ENCODE assay signal across 8 mouse cellular contexts in genomic region chr10:59894251-59895160, GRCm38 (mm10). TPM values are rescaled to one million over a fixed set of nuclear protein-coding genes. Genes with fewer than 3 reads are reported as not detected.
A peak's percentile ranks its signal among the peaks of the same experiment; 100 is the strongest.
DNase-seq lines count a peak whose midpoint lies in the region; ATAC-seq and TF ChIP-seq lines count a peak whose summit lies in the region.

No protein-coding gene starts in this region.

- peaks cover 77 to 86% of the 10 kb centered on the region in 2 experiments for H3K36me3 ChIP-seq in CH12.LX (replicated peaks in 1 of 2; ENCODE audit: control insufficient read depth in 1 of 2, insufficient read depth in 1 of 2, low read length in 1 of 2)
- peaks cover 79% of the 10 kb centered on the region for H3K36me3 ChIP-seq in embryonic facial prominence, embryonic 13.5 days
- peaks cover 57% of the 10 kb centered on the region for H3K36me3 ChIP-seq in heart, embryonic 15.5 days

- TF ChIP-seq CTCF in CH12.LX (conservative IDR thresholded peaks at IDR 0.05 in 1 of 2, IDR thresholded peaks at IDR 0.05 in 1 of 2; ENCODE audit: low read depth in 2 of 2, low read length in 2 of 2): peak; percentile 52 to 96; a peak in 3 of 4 replicates

- H3K4me1 ChIP-seq in CH12.LX (ENCODE audit: control insufficient read depth in 1 of 2, insufficient read depth in 2 of 2): peaks cover 37 to 54% of the 10 kb centered on the region in 2 experiments
- peaks cover 42% of the 10 kb centered on the region for H3K4me1 ChIP-seq in embryonic facial prominence, embryonic 13.5 days
- H3K4me1 ChIP-seq in heart, embryonic 15.5 days (replicated peaks): peaks cover 36% of the 10 kb centered on the region

- no peak for ATAC-seq in embryonic facial prominence, embryonic 13.5 days (ENCODE audit: insufficient number of reproducible peaks, insufficient read depth, low FRiP score, low TSS enrichment, low read depth)
- no peak for ATAC-seq in heart, embryonic 15.5 days (replicated peaks; ENCODE audit: insufficient number of reproducible peaks, insufficient read depth, low FRiP score, low read depth)

- TF ChIP-seq RAD21 in CH12.LX (IDR thresholded peaks at IDR 0.05; ENCODE audit: low read depth, low read length): peak; percentile 93

- H3K4me2 ChIP-seq in CH12.LX (ENCODE audit: insufficient read depth, low read depth, poor library complexity, severe bottlenecking): no peak overlapping the region
- H3K4me2 ChIP-seq in embryonic facial prominence, embryonic 13.5 days: no peak overlapping the region
- H3K4me2 ChIP-seq in heart, embryonic 15.5 days: no peak overlapping the region

- dilution Hi-C loops in CH12.LX (cut with MboI; ENCODE audit: extremely low pct_ligation_motif_present, extremely low pct_unique_long_range_greater_than_20kb, low sequenced_read_pairs): no loop called here

- no peak overlapping the region for H3K4me3 ChIP-seq in CH12.LX (replicated peaks in 1 of 3; ENCODE audit: low read depth in 2 of 3, low read length in 2 of 3, poor library complexity in 1 of 3)
- H3K4me3 ChIP-seq in embryonic facial prominence, embryonic 13.5 days: no peak overlapping the region
- H3K4me3 ChIP-seq in heart, embryonic 15.5 days: no peak overlapping the region

- no peak for TF ChIP-seq POLR2A in CH12.LX (IDR thresholded peaks at IDR 0.05; ENCODE audit: low read depth, low read length)

- H3K9ac ChIP-seq in CH12.LX (ENCODE audit: insufficient read depth, low read depth): no peak overlapping the region
- peak overlapping the region; percentile 21; the same call in 1 of the 2 replicates for H3K9ac ChIP-seq in embryonic facial prominence, embryonic 13.5 days
- H3K9ac ChIP-seq in heart, embryonic 15.5 days: no peak overlapping the region

- H3K79me2 ChIP-seq in CH12.LX (replicated peaks; ENCODE audit: control insufficient read depth, extremely low read depth, insufficient read depth, poor library complexity, severe bottlenecking): no peaks in the 10 kb centered on the region

- no peak for TF ChIP-seq EP300 in CH12.LX (IDR thresholded peaks at IDR 0.05; ENCODE audit: low read length)

- peak overlapping the region; percentile 29; the same call in 1 of the 2 replicates for H3K27ac ChIP-seq in CH12.LX (ENCODE audit: insufficient read depth, low read depth)
- H3K27ac ChIP-seq in embryonic facial prominence, embryonic 13.5 days: peak overlapping the region; percentile 22; the same call in 1 of the 2 replicates
- 0 out of 2 replicates have a peak overlapping the region, but pooled peaks have one; percentile 10 for H3K27ac ChIP-seq in heart, embryonic 15.5 days

- H3K9me3 ChIP-seq in CH12.LX (replicated peaks; ENCODE audit: low read length): no peaks in the 10 kb centered on the region
- H3K9me3 ChIP-seq in embryonic facial prominence, embryonic 13.5 days: no peaks in the 10 kb centered on the region
- H3K9me3 ChIP-seq in heart, embryonic 15.5 days (replicated peaks): no peaks in the 10 kb centered on the region

- no peaks in the 10 kb centered on the region for H3K27me3 ChIP-seq in CH12.LX (replicated peaks)
- H3K27me3 ChIP-seq in embryonic facial prominence, embryonic 13.5 days: no peaks in the 10 kb centered on the region
- H3K27me3 ChIP-seq in heart, embryonic 15.5 days: no peaks in the 10 kb centered on the region

- DNase-seq in CH12.LX (ENCODE audit: extremely low read depth): peak; percentile 81
- peak; percentile 94 for DNase-seq in adrenal gland, postnatal 10 days
- peak; percentile 65 to 89 for DNase-seq in layer of hippocampus, postnatal 25 days (ENCODE audit: extremely low spot score in 1 of 2, low spot score in 1 of 2)
- DNase-seq in lung, postnatal 36 days: peak; percentile 93
- DNase-seq in right cerebral cortex, adult 18-20 months: peak; percentile 84
- peak; percentile 72 for DNase-seq in urinary bladder, adult 2 months (ENCODE audit: low spot score)

- 79% methylated on average over 25 of the region's 25 CpGs for WGBS in embryonic facial prominence, embryonic 13.5 days
- 82% methylated on average over 25 of the region's 25 CpGs for WGBS in heart, embryonic 15.5 days

- in situ Hi-C loops in CH12.LX (cut with MboI; ENCODE audit: low pct_ligation_motif_present, low pct_unique_long_range_greater_than_20kb, low sequenced_read_pairs): loop anchor here (5.0 to 10.0 kb wide), 4 partner anchors 58 to 340 kb away; partner anchors contain the start of gene Ddit4

TF ChIP-seq in CH12.LX, 34 proteins besides CTCF, POLR2A, EP300 and RAD21:
- TF ChIP-seq MAFK (IDR thresholded peaks at IDR 0.05; ENCODE audit: insufficient replicate concordance, low read length) (no peak), BHLHE40 (IDR thresholded peaks at IDR 0.05; ENCODE audit: low read depth, low read length) (no peak), ETS1 (conservative IDR thresholded peaks at IDR 0.05; ENCODE audit: low read depth, low read length) (no peak), CHD2 (IDR thresholded peaks at IDR 0.05; ENCODE audit: low read length) (no peak), USF2 (conservative IDR thresholded peaks at IDR 0.05; ENCODE audit: low read depth, low read length) (no peak), MEF2A (IDR thresholded peaks at IDR 0.05; ENCODE audit: borderline replicate concordance, low read depth, low read length) (peak; percentile 65; the same call in 1 of the 2 replicates), SMC3 (IDR thresholded peaks at IDR 0.05; ENCODE audit: low read depth, low read length) (peak; percentile 99), ZC3H11A (IDR thresholded peaks at IDR 0.05; ENCODE audit: low read depth, low read length) (peak; percentile 92), ELF1 (IDR thresholded peaks at IDR 0.05; ENCODE audit: low read depth, low read length) (no peak), MYC (IDR thresholded peaks at IDR 0.05; ENCODE audit: low read depth, low read length) (no peak), KAT2A (IDR thresholded peaks at IDR 0.05; ENCODE audit: insufficient replicate concordance, low read length) (no peak), NELFE (IDR thresholded peaks at IDR 0.05; ENCODE audit: low read depth, low read length) (no peak), RCOR1 (conservative IDR thresholded peaks at IDR 0.05; ENCODE audit: low read depth, low read length) (no peak), IRF4 (IDR thresholded peaks at IDR 0.05; ENCODE audit: low read depth, low read length) (peak; percentile 60), CHD1 (IDR thresholded peaks at IDR 0.05; ENCODE audit: low read depth, low read length) (no peak), MXI1 (IDR thresholded peaks at IDR 0.05; ENCODE audit: low read depth, low read length) (0 out of 2 replicates have a peak, but pooled peaks have one; percentile 30), NRF1 (IDR thresholded peaks at IDR 0.05; ENCODE audit: low read depth, low read length) (no peak), TCF12 (IDR thresholded peaks at IDR 0.05; ENCODE audit: low read depth, low read length) (peak; percentile 41; the same call in 1 of the 2 replicates), UBTF (IDR thresholded peaks at IDR 0.05; ENCODE audit: low read depth, low read length) (no peak)

RNA-seq across cellular contexts. Expression of gene Dnajb12, which starts 15.2 kb away (rescaled TPM):
- 17.0 and 21.5 TPM in 2 replicates for total RNA-seq in CH12.LX (2012; rRNA removed)
- 13.1 and 13.9 TPM in 2 replicates for total RNA-seq in CH12.LX (2014; rRNA removed)
- polyA plus RNA-seq in CH12.LX (2012; ENCODE audit: insufficient read length, low read depth): 30.3 and 35.9 TPM in 2 replicates
- total RNA-seq in adrenal gland, postnatal 10 days (2021): 10 to 100 TPM; 45.4 to 52.7 TPM
- polyA plus RNA-seq in embryonic facial prominence, embryonic 13.5 days (2015; fragmentation: Nextera tagmentation; extraction: Ambion mirVana): 20.5 and 20.7 TPM in 2 replicates
- 17.8 and 23.3 TPM in 2 replicates for polyA plus RNA-seq in heart, embryonic 15.5 days (2015; fragmentation: Nextera tagmentation; extraction: Ambion mirVana)
- total RNA-seq in layer of hippocampus, postnatal 25 days (2021): 10 to 100 TPM; 53.3 to 54.0 TPM
- polyA plus RNA-seq in urinary bladder, adult 2 months (2012; rRNA removed): 34.9 and 44.7 TPM in 2 replicates

RNA-seq across cellular contexts. Expression of gene Ddit4, which starts 57.1 kb away (rescaled TPM):
- total RNA-seq in CH12.LX (2012; rRNA removed) (45.7 and 136 TPM in 2 replicates), CH12.LX (2014; rRNA removed) (37.5 and 50.6 TPM in 2 replicates)
- 38.9 and 39.5 TPM in 2 replicates for polyA plus RNA-seq in CH12.LX (2012; ENCODE audit: insufficient read length, low read depth)
- total RNA-seq in adrenal gland, postnatal 10 days (2021): 100 to 1,000 TPM in 1 of 2 experiments, 10 to 100 TPM in 1; 46.2 to 129 TPM
- polyA plus RNA-seq in embryonic facial prominence, embryonic 13.5 days (2015; fragmentation: Nextera tagmentation; extraction: Ambion mirVana): 86.5 and 93.1 TPM in 2 replicates
- 22.7 and 33.4 TPM in 2 replicates for polyA plus RNA-seq in heart, embryonic 15.5 days (2015; fragmentation: Nextera tagmentation; extraction: Ambion mirVana)
- total RNA-seq in layer of hippocampus, postnatal 25 days (2021): 10 to 100 TPM; 77.1 to 100.0 TPM
- polyA plus RNA-seq in urinary bladder, adult 2 months (2012; rRNA removed): 20.6 and 30.7 TPM in 2 replicates
